Mouse (Mus musculus) small intestine, adult 2 months (tissue): Measurements from ENCODE around the gene Tnfsf10.

ENCODE experiments used
- CTCF ChIP-seq: fragments of 200-500 bp; IDR thresholded peaks from 2 replicates; pipeline ENCODE4 v1.5.1; 2012; ENCODE audit warnings: low read depth, mild to moderate bottlenecking, control low read depth, inconsistent platforms, low read length, moderate library complexity, mixed read lengths; ENCODE audit not compliant: insufficient replicate concordance, insufficient read length; ENCODE audit errors: extremely low read depth
- POLR2A ChIP-seq: fragments of 200-500 bp; IDR thresholded peaks from 2 replicates; pipeline ENCODE4 v1.6.1; 2012; ENCODE audit warnings: low read depth, mild to moderate bottlenecking, control low read depth, inconsistent platforms, low read length, moderate library complexity

DNA sequence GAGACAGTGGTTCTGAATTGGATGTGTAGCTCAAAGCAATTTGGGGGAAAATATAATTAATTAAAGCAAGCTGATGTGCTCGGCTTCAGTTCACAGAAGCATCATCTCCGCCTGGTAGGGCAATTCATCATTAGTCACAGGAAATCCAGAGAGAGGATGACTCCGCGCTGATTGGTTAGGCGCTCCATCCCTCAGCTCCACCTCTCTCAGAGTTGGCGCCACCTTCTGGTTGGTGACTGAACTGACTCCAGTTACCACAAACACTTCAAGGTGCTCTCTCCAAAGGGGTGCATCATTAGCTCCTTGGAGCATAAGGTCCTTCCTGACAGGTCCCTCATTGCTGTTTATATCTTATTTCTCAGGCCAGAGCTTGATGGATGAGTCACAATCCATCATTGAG lies 28.7 kb downstream of the Tnfsf10 start:
- TF ChIP-seq CTCF, result peak; percentile 85
- TF ChIP-seq POLR2A, result no peak
